Mouse (Mus musculus) embryonic facial prominence, embryonic 13.5 days (tissue): ENCODE data around the gene Creb3. TPM values are rescaled to one million over a fixed set of nuclear protein-coding genes. Genes with fewer than 3 reads are reported as not detected.

Experiments used
- ATAC-seq: fragments of 200-750 bp; cut with Nextera tagmentation; 2 replicates; pipeline ENCODE4 v1.8.0; 2017; ENCODE audit warnings: low read depth; ENCODE audit not compliant: insufficient number of reproducible peaks, insufficient read depth, low FRiP score, low TSS enrichment
- H3K27ac ChIP-seq: fragments of 300-500 bp; sonication (generic); 2 replicates; pipeline ENCODE4 v1.5.1; 2015; ENCODE audit warnings: moderate library complexity, mild to moderate bottlenecking, inconsistent platforms
- H3K27me3 ChIP-seq: fragments of 300-500 bp; sonication (generic); 2 replicates; pipeline ENCODE4 v1.6.1; 2015; ENCODE audit warnings: mild to moderate bottlenecking, inconsistent platforms
- H3K36me3 ChIP-seq: fragments of 300-500 bp; sonication (generic); 2 replicates; pipeline ENCODE4 v1.6.1; 2015; ENCODE audit warnings: mild to moderate bottlenecking, inconsistent platforms
- H3K4me1 ChIP-seq: fragments of 300-500 bp; sonication (generic); 2 replicates; pipeline ENCODE4 v1.6.1; 2015; ENCODE audit warnings: inconsistent platforms
- H3K4me2 ChIP-seq: fragments of 300-500 bp; sonication (generic); 2 replicates; pipeline ENCODE4 v1.6.1; 2015; ENCODE audit warnings: moderate library complexity, mild to moderate bottlenecking, inconsistent platforms
- H3K4me3 ChIP-seq: fragments of 300-500 bp; sonication (generic); 2 replicates; pipeline ENCODE4 v1.5.1; 2015; ENCODE audit warnings: mild to moderate bottlenecking, inconsistent platforms
- H3K9ac ChIP-seq: fragments of 300-500 bp; sonication (generic); 2 replicates; pipeline ENCODE4 v1.6.1; 2015; ENCODE audit warnings: mild to moderate bottlenecking, inconsistent platforms
- H3K9me3 ChIP-seq: fragments of 300-500 bp; sonication (generic); 2 replicates; pipeline ENCODE4 v1.6.1; 2016; ENCODE audit warnings: inconsistent platforms
- WGBS: fragments of 180-500 bp; shearing (Covaris S2); methylation state at CpG from one replicate; pipeline ENCODE4 v1.1.7; 2015; ENCODE audit warnings: mixed read lengths; 5-methylcytosine and 5-hydroxymethylcytosine counted together
- polyA plus RNA-seq: library from polyadenylated mRNA; unstranded; fragments of >200 nt; fragmentation: Nextera tagmentation; extraction: Ambion mirVana; gene quantifications from 2 replicates; pipeline ENCODE4 v1.2.1, GENCODE M21; 2015

Gene Creb3
- polyA plus RNA-seq, 1 experiment from 2014 or later, result 54.9 TPM

DNA sequence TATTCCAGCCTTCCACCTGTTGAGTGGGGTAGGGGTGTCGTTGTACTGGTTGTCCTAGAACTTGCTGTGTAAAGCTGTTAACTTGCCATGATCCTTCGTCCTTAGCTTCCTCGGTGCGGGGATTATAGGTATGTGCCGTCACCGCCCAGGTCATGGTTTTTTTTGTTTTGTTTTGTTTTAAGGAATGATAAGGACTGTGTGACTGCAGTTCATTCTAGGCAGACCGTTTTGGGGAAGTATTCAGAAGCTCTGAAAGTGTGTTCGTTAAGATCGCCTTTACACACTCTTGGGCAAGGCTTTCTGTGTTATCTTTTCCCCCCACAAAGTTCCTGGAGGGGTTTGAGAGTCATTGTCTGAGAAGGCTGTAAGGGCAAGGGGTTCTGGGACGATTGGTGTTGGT lies 50.4 kb downstream of the Creb3 start:
- H3K4me2 ChIP-seq, result no peak overlapping the region
- no peaks in the 10 kb centered on the region for H3K27me3 ChIP-seq
- ATAC-seq, result no peak
- H3K36me3 ChIP-seq, result no peaks in the 10 kb centered on the region
- no peak overlapping the region for H3K4me3 ChIP-seq
- H3K27ac ChIP-seq, result no peak overlapping the region
- H3K9ac ChIP-seq, result no peak overlapping the region
- 73% methylated on average over 10 of the region's 10 CpGs for WGBS
- no peaks in the 10 kb centered on the region for H3K4me1 ChIP-seq
- no peaks in the 10 kb centered on the region for H3K9me3 ChIP-seq

DNA sequence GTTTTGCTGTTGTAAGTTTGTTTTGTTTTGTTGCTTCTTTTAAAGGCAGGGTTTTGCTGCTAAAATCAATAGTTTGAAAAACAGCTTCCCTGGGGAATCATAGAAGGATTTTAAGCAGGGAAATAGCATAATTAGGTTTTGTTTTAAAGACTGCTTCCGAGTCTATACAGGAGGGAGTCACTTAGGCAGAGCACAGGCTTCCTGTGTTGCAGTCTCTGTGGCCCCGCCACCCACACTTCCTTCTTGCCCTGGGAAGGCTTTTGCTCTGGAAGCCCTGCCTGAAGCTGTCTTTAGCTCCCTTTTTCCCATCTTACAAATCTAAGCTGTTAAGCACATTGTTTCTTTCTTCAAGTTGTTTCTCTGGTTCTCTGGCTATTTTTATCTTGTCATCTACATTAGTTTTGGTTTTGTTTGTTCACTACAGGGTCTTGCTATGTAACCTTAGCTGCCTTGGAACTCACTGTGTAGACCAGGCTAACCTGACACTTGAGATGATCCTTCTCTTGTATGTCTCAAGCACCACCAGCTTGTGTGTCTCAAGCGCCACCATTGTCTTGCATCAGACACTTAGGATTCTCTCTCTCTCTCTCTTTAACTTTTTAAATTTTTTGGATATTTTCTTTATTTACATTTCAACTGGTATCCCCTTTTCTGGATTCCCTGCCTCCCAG lies 51.1 kb downstream of the Creb3 start:
- H3K36me3 ChIP-seq, result no peaks in the 10 kb centered on the region
- no peak for ATAC-seq
- H3K27ac ChIP-seq, result no peak overlapping the region
- no peak overlapping the region for H3K4me3 ChIP-seq
- H3K4me2 ChIP-seq, result no peak overlapping the region
- no peaks in the 10 kb centered on the region for H3K27me3 ChIP-seq
- H3K4me1 ChIP-seq, result no peaks in the 10 kb centered on the region
- H3K9ac ChIP-seq, result no peak overlapping the region
- no peaks in the 10 kb centered on the region for H3K9me3 ChIP-seq
- WGBS, result 54% methylated on average over 3 of the region's 3 CpGs

Other genes starting within 250 kb of the Creb3 start
- gene Rusc2, start 180.4 kb upstream of the Creb3 start, polyA plus RNA-seq, result 13.1 and 17.2 TPM in 2 replicates
- 0.20 TPM in 1 of 2 replicates, not detected in the other for gene Fam166b, start 133.2 kb upstream of the Creb3 start, polyA plus RNA-seq
- 7.0 and 8.8 TPM in 2 replicates for gene Tesk1, start 120.4 kb upstream of the Creb3 start, polyA plus RNA-seq
- gene Cd72, start 107.7 kb upstream of the Creb3 start, polyA plus RNA-seq, result 3.2 and 3.8 TPM in 2 replicates
- gene Sit1, start 78.6 kb upstream of the Creb3 start, polyA plus RNA-seq, result not detected in 2 replicates
- gene Ccdc107, start 69.4 kb upstream of the Creb3 start, polyA plus RNA-seq, result 66.2 and 73.4 TPM in 2 replicates
- 45.7 and 47.8 TPM in 2 replicates for gene Arhgef39, start 62.6 kb upstream of the Creb3 start, polyA plus RNA-seq
- 0.81 and 1.5 TPM in 2 replicates for gene Car9, start 55.4 kb upstream of the Creb3 start, polyA plus RNA-seq
- 130 and 141 TPM in 2 replicates for gene Tpm2, start 38.6 kb upstream of the Creb3 start, polyA plus RNA-seq
- 69.5 and 75.0 TPM in 2 replicates for gene Tln1, start 359 bp downstream of the Creb3 start, polyA plus RNA-seq
- gene Rgp1, start 16.4 kb downstream of the Creb3 start, polyA plus RNA-seq, result 37.1 and 39.7 TPM in 2 replicates
- 22.5 and 24.2 TPM in 2 replicates for gene Gba2, start 16.5 kb downstream of the Creb3 start, polyA plus RNA-seq
- gene Msmp, start 22.2 kb downstream of the Creb3 start, polyA plus RNA-seq, result 0.97 and 1.4 TPM in 2 replicates
- gene Npr2, start 69.6 kb downstream of the Creb3 start, polyA plus RNA-seq, result 18.2 and 19.1 TPM in 2 replicates
- 1.1 and 1.8 TPM in 2 replicates for gene Spag8, start 91.3 kb downstream of the Creb3 start, polyA plus RNA-seq
- gene Hint2, start 94.1 kb downstream of the Creb3 start, polyA plus RNA-seq, result 74.2 and 92.1 TPM in 2 replicates
- gene Tmem8b, start 106.6 kb downstream of the Creb3 start, polyA plus RNA-seq, result 7.2 and 8.4 TPM in 2 replicates
- 3.4 and 4.2 TPM in 2 replicates for gene Fam221b, start 106.8 kb downstream of the Creb3 start, polyA plus RNA-seq
- gene Olfr70, start 138.5 kb downstream of the Creb3 start, polyA plus RNA-seq, result not detected in 2 replicates
- gene Olfr71, start 147.9 kb downstream of the Creb3 start, polyA plus RNA-seq, result not detected in 2 replicates
- gene Hrct1, start 164.9 kb downstream of the Creb3 start, polyA plus RNA-seq, result 0.18 and 0.23 TPM in 2 replicates
- 0.06 and 0.17 TPM in 2 replicates for gene Spaar, start 167.7 kb downstream of the Creb3 start, polyA plus RNA-seq
- not detected in 2 replicates for gene Olfr159, start 208.7 kb downstream of the Creb3 start, polyA plus RNA-seq